Mouse (Mus musculus): ENCODE results near the gene CN725425. TPM values are rescaled to one million over a fixed set of nuclear protein-coding genes. Genes with fewer than 3 reads are reported as not detected.

The CN725425 gene
- polyA plus RNA-seq, 1 experiment from 2014 or later, result 0.22 TPM

DNA sequence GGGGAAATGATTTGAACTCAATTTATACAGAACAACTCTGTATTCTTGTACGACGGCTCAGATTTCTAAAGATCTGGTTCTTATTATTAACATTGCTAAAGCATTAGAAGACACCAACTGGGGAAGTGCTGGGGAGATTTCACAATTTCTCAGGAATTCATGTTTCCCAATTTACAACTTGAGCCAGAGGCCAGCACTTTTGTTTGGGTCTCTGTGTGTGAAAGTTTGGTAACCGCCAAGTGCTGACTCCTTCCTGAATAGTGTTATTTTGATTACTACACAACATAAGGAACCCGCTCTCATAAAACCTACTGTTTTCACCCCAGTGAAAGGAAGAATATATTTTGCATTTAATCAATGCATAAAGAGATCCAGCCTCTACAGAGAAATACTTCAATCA lies 27.1 kb upstream of the CN725425 start:
- ATAC-seq (ENCODE audit: low read depth), result no peak
- H3K4me2 ChIP-seq (ENCODE audit: low read depth, low read length), result no peak overlapping the region
- no peaks in the 10 kb centered on the region for H3K36me3 ChIP-seq (ENCODE audit: control insufficient read depth, insufficient read depth)
- no peak overlapping the region for H3K9ac ChIP-seq (ENCODE audit: low read depth, low read length)
- H3K4me1 ChIP-seq (ENCODE audit: control insufficient read depth, low read depth, low read length), result no peaks in the 10 kb centered on the region
- H3K4me3 ChIP-seq (ENCODE audit: low read depth, low read length), result no peak overlapping the region
- H3K27me3 ChIP-seq (ENCODE audit: control insufficient read depth, insufficient read depth, low read depth, low read length), result no peaks in the 10 kb centered on the region
- H3K27ac ChIP-seq (ENCODE audit: low read length), result 0 out of 2 replicates have a peak overlapping the region, but pooled peaks have one; percentile 17
- WGBS (ENCODE audit: insufficient replicate concordance), result 63% methylated on average over 4 of the region's 4 CpGs
- H3K9me3 ChIP-seq (replicated peaks; ENCODE audit: control insufficient read depth, low read length), result no peaks in the 10 kb centered on the region

DNA sequence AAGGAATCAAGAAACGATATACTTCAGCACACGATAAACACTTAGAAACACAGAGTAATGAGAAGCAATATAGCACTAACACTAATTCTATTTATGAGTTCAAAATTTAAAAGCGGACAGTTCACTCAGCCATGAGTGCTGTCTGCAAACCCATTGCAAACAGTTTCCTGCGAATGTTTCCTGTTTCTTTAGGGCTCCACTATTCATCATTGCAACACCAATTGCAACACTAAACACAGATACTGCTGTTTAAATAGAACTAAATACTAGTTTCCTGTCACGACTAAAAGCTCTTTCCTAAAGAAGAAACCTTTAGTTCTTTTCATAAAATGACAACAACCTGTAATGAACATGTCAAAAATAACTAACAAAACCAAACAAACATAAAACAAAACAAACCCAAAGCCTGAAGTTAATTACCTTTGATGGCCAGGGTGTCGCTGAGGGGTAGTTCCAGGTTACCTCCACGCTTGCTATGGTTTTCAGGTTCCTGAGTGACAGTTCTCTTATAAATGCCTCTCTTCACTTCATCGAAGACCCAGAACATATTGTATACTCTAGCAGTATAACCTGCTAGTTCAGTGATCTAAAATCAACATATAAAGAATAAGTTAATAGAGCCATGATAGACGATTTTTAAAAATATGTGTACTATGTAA lies 20.5 kb upstream of the CN725425 start:
- Histone ChIP-seq H3K9me3 (replicated peaks; ENCODE audit: control insufficient read depth, low read length) (no peaks in the 10 kb centered on the region), H3K4me3 (ENCODE audit: low read depth, low read length) (no peak overlapping the region), H3K4me2 (ENCODE audit: low read depth, low read length) (no peak overlapping the region), H3K36me3 (ENCODE audit: control insufficient read depth, insufficient read depth) (no peaks in the 10 kb centered on the region), H3K4me1 (ENCODE audit: control insufficient read depth, low read depth, low read length) (no peaks in the 10 kb centered on the region; the same call in 1 of the 2 replicates), H3K27me3 (ENCODE audit: control insufficient read depth, insufficient read depth, low read depth, low read length) (no peaks in the 10 kb centered on the region), H3K9ac (ENCODE audit: low read depth, low read length) (no peak overlapping the region), H3K27ac (ENCODE audit: low read length) (peak overlapping the region; percentile 78)
- 27% methylated on average over 9 of the region's 9 CpGs for WGBS (ENCODE audit: insufficient replicate concordance)
- ATAC-seq (ENCODE audit: low read depth), result peak; percentile 74; the same call in 1 of the 2 replicates

DNA sequence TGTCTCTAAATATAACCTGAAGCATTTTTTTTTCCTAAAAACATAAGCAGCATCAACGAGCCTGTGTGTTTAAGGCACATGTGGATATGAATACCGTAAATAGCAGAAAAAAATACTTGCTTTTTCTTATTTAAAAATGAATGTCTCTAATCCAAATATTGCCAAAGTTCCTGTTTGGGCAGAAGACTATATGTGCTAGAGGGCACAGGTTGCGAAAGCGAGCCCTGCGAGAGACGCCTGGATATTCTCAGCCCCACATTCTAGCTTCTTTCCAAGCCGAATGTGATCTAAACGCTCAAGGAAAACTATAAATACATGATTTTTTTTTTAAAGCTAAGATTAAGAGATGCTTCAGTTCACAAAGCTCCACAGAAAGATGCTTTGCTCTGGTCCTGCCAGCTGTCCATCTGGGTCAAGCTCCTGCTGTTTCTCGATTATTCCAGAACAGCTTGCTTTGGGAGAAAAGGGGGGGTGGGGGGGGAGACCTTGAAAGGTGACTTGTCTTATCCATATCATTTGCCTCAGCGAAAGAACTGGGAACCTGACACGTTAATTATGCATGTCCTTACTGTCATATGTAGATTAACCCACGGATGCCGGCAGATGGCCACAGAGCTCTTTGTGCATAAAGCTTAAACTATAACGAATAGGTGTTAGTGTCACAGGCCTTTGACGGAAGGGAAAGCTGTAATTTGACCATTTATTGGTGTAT lies 19.2 kb upstream of the CN725425 start:
- 66% methylated on average over 15 of the region's 15 CpGs for WGBS (ENCODE audit: insufficient replicate concordance)
- no peaks in the 10 kb centered on the region for H3K9me3 ChIP-seq (replicated peaks; ENCODE audit: control insufficient read depth, low read length)
- no peak overlapping the region for H3K4me3 ChIP-seq (ENCODE audit: low read depth, low read length)
- H3K27me3 ChIP-seq (ENCODE audit: control insufficient read depth, insufficient read depth, low read depth, low read length), result no peaks in the 10 kb centered on the region
- no peaks in the 10 kb centered on the region; the same call in 1 of the 2 replicates for H3K4me1 ChIP-seq (ENCODE audit: control insufficient read depth, low read depth, low read length)
- H3K4me2 ChIP-seq (ENCODE audit: low read depth, low read length), result no peak overlapping the region
- no peak overlapping the region for H3K27ac ChIP-seq (ENCODE audit: low read length)
- H3K36me3 ChIP-seq (ENCODE audit: control insufficient read depth, insufficient read depth), result no peaks in the 10 kb centered on the region
- H3K9ac ChIP-seq (ENCODE audit: low read depth, low read length), result no peak overlapping the region
- ATAC-seq (ENCODE audit: low read depth), result 0 out of 2 replicates have a peak, but pooled peaks have one; percentile 60

DNA sequence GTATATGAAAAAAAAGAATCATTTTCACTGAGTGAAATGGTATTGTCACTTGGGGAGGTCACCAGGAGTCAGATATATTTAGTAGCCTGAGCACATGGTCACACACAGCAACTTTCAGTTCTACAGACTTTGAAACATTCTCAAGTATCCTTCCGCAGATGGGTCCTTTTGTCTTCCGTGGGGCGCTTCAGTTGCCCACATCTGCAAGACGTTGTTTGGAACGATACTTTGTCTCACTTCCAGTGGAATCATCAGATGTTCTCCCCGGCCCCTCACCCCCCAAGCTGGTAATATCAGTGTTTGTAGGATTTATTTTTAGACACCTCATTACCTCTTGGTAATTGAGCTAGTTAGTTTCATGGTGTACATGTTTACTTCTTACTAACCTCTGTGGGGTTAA lies 12.9 kb upstream of the CN725425 start:
- no peaks in the 10 kb centered on the region; the same call in 1 of the 2 replicates for H3K4me1 ChIP-seq (ENCODE audit: control insufficient read depth, low read depth, low read length)
- H3K9ac ChIP-seq (ENCODE audit: low read depth, low read length), result no peak overlapping the region
- no peaks in the 10 kb centered on the region for H3K36me3 ChIP-seq (ENCODE audit: control insufficient read depth, insufficient read depth)
- H3K4me2 ChIP-seq (ENCODE audit: low read depth, low read length), result no peak overlapping the region
- no peak overlapping the region for H3K4me3 ChIP-seq (ENCODE audit: low read depth, low read length)
- ATAC-seq (ENCODE audit: low read depth), result no peak
- no peak overlapping the region for H3K27ac ChIP-seq (ENCODE audit: low read length)
- no peaks in the 10 kb centered on the region for H3K27me3 ChIP-seq (ENCODE audit: control insufficient read depth, insufficient read depth, low read depth, low read length)
- no peaks in the 10 kb centered on the region for H3K9me3 ChIP-seq (replicated peaks; ENCODE audit: control insufficient read depth, low read length)
- 70% methylated on average over 6 of the region's 6 CpGs for WGBS (ENCODE audit: insufficient replicate concordance)

DNA sequence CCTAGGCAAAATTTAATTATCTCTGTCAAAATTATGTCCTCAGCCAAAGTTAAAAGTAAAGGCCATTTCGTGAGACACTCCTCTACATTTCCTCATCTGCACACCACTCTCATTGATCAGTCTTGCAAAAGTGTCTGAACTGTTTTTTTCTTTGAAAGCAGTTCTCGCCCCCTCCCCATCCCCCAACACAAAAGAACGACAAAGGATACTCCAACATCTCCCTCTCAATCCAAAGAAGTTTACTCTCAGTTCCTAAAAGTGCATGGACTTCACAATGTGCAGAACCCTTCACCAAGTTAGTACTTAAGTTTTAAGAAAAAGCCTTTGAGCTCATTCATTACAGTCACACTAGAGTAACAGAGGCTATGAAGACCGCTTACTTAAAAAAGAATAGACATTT lies 9.3 kb upstream of the CN725425 start:
- 42% methylated on average over 4 of the region's 4 CpGs for WGBS (ENCODE audit: insufficient replicate concordance)
- H3K4me2 ChIP-seq (ENCODE audit: low read depth, low read length), result peak overlapping the region; percentile 80
- H3K4me3 ChIP-seq (ENCODE audit: low read depth, low read length), result peak overlapping the region; percentile 61
- no peak for ATAC-seq (ENCODE audit: low read depth)
- H3K36me3 ChIP-seq (ENCODE audit: control insufficient read depth, insufficient read depth), result no peaks in the 10 kb centered on the region
- no peak overlapping the region; the same call in 1 of the 2 replicates for H3K9ac ChIP-seq (ENCODE audit: low read depth, low read length)
- H3K4me1 ChIP-seq (ENCODE audit: control insufficient read depth, low read depth, low read length), result peaks cover 3% of the 10 kb centered on the region; the same call in 1 of the 2 replicates
- H3K27me3 ChIP-seq (ENCODE audit: control insufficient read depth, insufficient read depth, low read depth, low read length), result no peaks in the 10 kb centered on the region
- H3K27ac ChIP-seq (ENCODE audit: low read length), result peak overlapping the region; percentile 47; the same call in 1 of the 2 replicates
- H3K9me3 ChIP-seq (replicated peaks; ENCODE audit: control insufficient read depth, low read length), result no peaks in the 10 kb centered on the region

DNA sequence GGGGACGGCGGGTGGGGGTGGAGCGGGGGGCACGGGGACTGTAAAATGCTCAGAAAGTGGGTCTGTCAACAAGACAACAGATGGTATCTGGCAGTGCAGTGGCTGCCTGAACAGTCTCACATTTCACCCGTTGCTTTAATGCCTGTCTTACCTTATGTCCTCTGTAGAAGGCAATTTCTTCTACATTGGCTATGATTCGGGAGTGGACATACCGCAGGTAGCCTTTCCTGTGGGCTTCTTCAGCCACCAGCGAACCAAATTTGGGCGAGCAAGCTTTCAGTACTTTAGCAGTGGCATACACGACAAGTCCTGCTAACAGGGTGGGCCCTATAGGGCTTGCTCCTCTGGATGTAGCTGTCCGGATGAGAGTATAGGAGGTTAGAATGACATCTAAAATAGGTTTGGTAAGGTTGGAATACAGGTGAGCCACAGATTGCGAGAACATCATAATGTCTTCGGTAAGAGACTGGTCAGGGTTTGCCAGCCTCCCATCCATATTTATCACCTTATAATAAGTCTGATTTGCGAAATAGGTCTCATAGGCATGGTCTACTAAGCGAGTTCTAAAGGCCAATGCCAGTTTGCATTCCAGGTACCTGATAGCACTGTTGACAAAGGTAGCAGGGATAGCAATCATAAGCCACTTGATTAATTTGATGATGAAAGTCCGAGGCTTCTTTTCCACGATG lies 8.6 kb upstream of the CN725425 start:
- peaks cover 3% of the 10 kb centered on the region; the same call in 1 of the 2 replicates for H3K4me1 ChIP-seq (ENCODE audit: control insufficient read depth, low read depth, low read length)
- H3K9me3 ChIP-seq (replicated peaks; ENCODE audit: control insufficient read depth, low read length), result no peaks in the 10 kb centered on the region
- no peaks in the 10 kb centered on the region for H3K27me3 ChIP-seq (ENCODE audit: control insufficient read depth, insufficient read depth, low read depth, low read length)
- peak overlapping the region; percentile 81 for H3K27ac ChIP-seq (ENCODE audit: low read length)
- H3K4me2 ChIP-seq (ENCODE audit: low read depth, low read length), result peak overlapping the region; percentile 80
- 51% methylated on average over 17 of the region's 17 CpGs for WGBS (ENCODE audit: insufficient replicate concordance)
- H3K36me3 ChIP-seq (ENCODE audit: control insufficient read depth, insufficient read depth), result no peaks in the 10 kb centered on the region
- no peak for ATAC-seq (ENCODE audit: low read depth)
- H3K4me3 ChIP-seq (ENCODE audit: low read depth, low read length), result peak overlapping the region; percentile 61
- peak overlapping the region; percentile 52 for H3K9ac ChIP-seq (ENCODE audit: low read depth, low read length)

DNA sequence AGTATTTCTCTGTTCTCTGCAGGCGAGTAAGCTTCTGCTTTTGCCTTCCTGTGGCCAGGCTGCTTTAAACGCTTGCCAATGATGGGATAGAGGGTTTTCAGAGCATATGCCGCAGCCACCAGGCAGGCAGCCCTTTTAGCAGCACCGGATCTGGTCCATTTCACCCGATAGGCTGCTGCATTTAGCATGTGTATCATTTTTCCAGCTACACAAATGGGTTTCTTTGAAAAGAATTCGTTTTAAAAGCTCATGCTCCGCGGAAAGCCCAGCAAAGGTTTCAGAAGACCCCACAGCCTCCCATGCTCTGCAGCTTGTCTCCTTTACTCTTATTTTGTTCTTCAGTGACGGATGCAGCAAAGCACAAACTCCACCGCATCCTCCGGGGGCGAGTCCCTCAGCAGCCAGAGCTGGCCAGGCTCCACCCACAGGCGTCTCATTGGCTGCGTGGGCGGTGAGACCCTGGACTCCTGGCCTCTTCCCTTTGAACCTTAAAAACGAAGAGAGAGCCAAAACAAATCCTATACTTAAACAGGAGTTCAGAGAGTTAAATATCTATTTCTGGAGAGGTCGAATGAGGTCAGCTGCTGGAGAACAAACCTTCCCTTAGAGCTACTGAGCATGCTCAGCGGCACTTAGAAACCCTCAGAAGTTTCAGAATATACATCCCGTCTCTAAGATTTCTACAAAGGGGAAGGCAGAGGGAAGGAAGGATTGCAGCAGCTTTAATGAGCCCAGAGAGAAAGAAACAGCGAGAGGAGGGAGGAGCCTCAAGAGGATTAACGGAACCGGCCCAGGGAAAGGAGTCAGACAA lies 7.7 kb upstream of the CN725425 start, which contains the start of gene Abcd2:
TSS of gene Abcd2 (minus strand) at position 388 of the 811 bp plus-strand sequence.
- Histone ChIP-seq H3K9ac (ENCODE audit: low read depth, low read length) (peak within 1 kb of the TSS; percentile 58), H3K4me2 (ENCODE audit: low read depth, low read length) (peak within 1 kb of the TSS; percentile 80), H3K4me3 (ENCODE audit: low read depth, low read length) (peak within 1 kb of the TSS; percentile 61), H3K27ac (ENCODE audit: low read length) (peak within 1 kb of the TSS; percentile 81), H3K27me3 (ENCODE audit: control insufficient read depth, insufficient read depth, low read depth, low read length) (no peaks in the 10 kb centered on the region), H3K4me1 (ENCODE audit: control insufficient read depth, low read depth, low read length) (peaks cover 3% of the 10 kb centered on the region; the same call in 1 of the 2 replicates), H3K36me3 (ENCODE audit: control insufficient read depth, insufficient read depth) (no peaks in the 10 kb centered on the region), H3K9me3 (replicated peaks; ENCODE audit: control insufficient read depth, low read length) (no peaks in the 10 kb centered on the region)
- peak; percentile 91 for ATAC-seq (ENCODE audit: low read depth)
- under 1% methylated on average over 22 of the region's 22 CpGs for WGBS (ENCODE audit: insufficient replicate concordance)

DNA sequence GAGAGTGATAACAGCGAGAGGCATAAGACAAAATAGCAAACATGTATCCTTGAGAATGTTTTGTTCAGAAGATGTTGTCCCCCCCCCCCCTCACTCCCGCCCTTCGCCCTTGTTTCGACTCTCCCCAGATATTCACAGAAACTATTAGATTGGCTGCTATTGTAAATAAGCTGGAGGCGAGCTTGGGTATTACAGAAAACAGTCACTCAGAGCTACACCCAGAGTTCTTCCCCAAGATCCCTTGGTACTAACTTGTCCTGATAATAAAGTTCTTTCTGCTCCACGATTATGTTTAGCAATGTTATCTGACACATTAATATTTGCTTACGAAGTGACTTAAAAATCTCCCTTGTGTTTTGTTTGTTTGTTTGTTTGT lies 7.1 kb upstream of the CN725425 start:
- no peaks in the 10 kb centered on the region for H3K36me3 ChIP-seq (ENCODE audit: control insufficient read depth, insufficient read depth)
- H3K4me2 ChIP-seq (ENCODE audit: low read depth, low read length), result peak overlapping the region; percentile 80
- H3K4me1 ChIP-seq (ENCODE audit: control insufficient read depth, low read depth, low read length), result peaks cover 3% of the 10 kb centered on the region; the same call in 1 of the 2 replicates
- 6% methylated on average over 7 of the region's 7 CpGs for WGBS (ENCODE audit: insufficient replicate concordance)
- H3K4me3 ChIP-seq (ENCODE audit: low read depth, low read length), result peak overlapping the region; percentile 61
- H3K9ac ChIP-seq (ENCODE audit: low read depth, low read length), result peak overlapping the region; percentile 58
- no peaks in the 10 kb centered on the region for H3K27me3 ChIP-seq (ENCODE audit: control insufficient read depth, insufficient read depth, low read depth, low read length)
- peak overlapping the region; percentile 81 for H3K27ac ChIP-seq (ENCODE audit: low read length)
- peak; percentile 35 for ATAC-seq (ENCODE audit: low read depth)
- no peaks in the 10 kb centered on the region for H3K9me3 ChIP-seq (replicated peaks; ENCODE audit: control insufficient read depth, low read length)
